Mouse (Mus musculus) limb, embryonic 12.5 days (tissue): ENCODE data around the gene Gm3486. TPM values are rescaled to one million over a fixed set of nuclear protein-coding genes. Genes with fewer than 3 reads are reported as not detected.
"Not testable (repeated sequence)": the region's sequence is repeated elsewhere in the genome, so short reads cannot be mapped to it uniquely, and the experiment has no call there.

ENCODE experiments used
- ATAC-seq: fragments of 200-750 bp; cut with Nextera tagmentation; 2 replicates; pipeline ENCODE4 v1.8.0; 2017; ENCODE audit warnings: low read depth, moderate TSS enrichment; ENCODE audit not compliant: insufficient number of reproducible peaks, insufficient read depth, low FRiP score, low TSS enrichment
- H3K27ac ChIP-seq: fragments of 300-500 bp; sonication (generic); 2 replicates; pipeline ENCODE4 v1.5.1; 2016; ENCODE audit warnings: mild to moderate bottlenecking, moderate library complexity
- H3K27me3 ChIP-seq: fragments of 300-500 bp; sonication (generic); 2 replicates; pipeline ENCODE4 v1.6.1; 2016; ENCODE audit warnings: mild to moderate bottlenecking, moderate library complexity
- H3K36me3 ChIP-seq: fragments of 300-500 bp; sonication (generic); 2 replicates; pipeline ENCODE4 v1.6.1; 2016; ENCODE audit warnings: mild to moderate bottlenecking, moderate library complexity
- H3K4me1 ChIP-seq: fragments of 300-500 bp; sonication (generic); replicated peaks from 2 replicates; pipeline ENCODE4 v1.6.1; 2016
- H3K4me2 ChIP-seq: fragments of 300-500 bp; sonication (generic); 2 replicates; pipeline ENCODE4 v1.6.1; 2016; ENCODE audit warnings: mild to moderate bottlenecking, moderate library complexity
- H3K4me3 ChIP-seq: fragments of 300-500 bp; sonication (generic); replicated peaks from 2 replicates; pipeline ENCODE4 v1.5.1; 2016; ENCODE audit warnings: mild to moderate bottlenecking
- H3K9ac ChIP-seq: fragments of 300-500 bp; sonication (generic); replicated peaks from 2 replicates; pipeline ENCODE4 v1.6.1; 2016; ENCODE audit warnings: mild to moderate bottlenecking, moderate library complexity
- H3K9me3 ChIP-seq: fragments of 300-500 bp; sonication (generic); 2 replicates; pipeline ENCODE4 v1.6.1; 2016; ENCODE audit warnings: mild to moderate bottlenecking, moderate library complexity
- WGBS: fragments of 180-500 bp; shearing (Covaris S2); methylation state at CpG from one replicate; pipeline ENCODE4 v1.1.7; 2016; 5-methylcytosine and 5-hydroxymethylcytosine counted together
- polyA plus RNA-seq: library from polyadenylated mRNA; unstranded; fragments of >200 nt; fragmentation: Nextera tagmentation; extraction: Ambion mirVana; gene quantifications from 2 replicates; pipeline ENCODE4 v1.2.1, GENCODE M21; 2016

Gm3486 gene
- not detected in 2 replicates for polyA plus RNA-seq

- H3K4me3 ChIP-seq, H3K9me3 ChIP-seq, H3K27me3 ChIP-seq, H3K9ac ChIP-seq, H3K4me2 ChIP-seq, ATAC-seq, H3K27ac ChIP-seq, H3K36me3 ChIP-seq, H3K4me1 ChIP-seq: not testable (repeated sequence)
These were observed at the start of gene Gm3486 for GRCm38 (mm10) chr14:41489385-41489784. TSS of gene Gm3486 (minus strand) at chr14:41489485.

GRCm38 (mm10) chr14:41524695-41525094 is 35.4 kb upstream of the Gm3486 start:
- H3K27me3 ChIP-seq, H3K9ac ChIP-seq, H3K4me2 ChIP-seq, H3K36me3 ChIP-seq, H3K27ac ChIP-seq, H3K9me3 ChIP-seq, ATAC-seq, H3K4me1 ChIP-seq, H3K4me3 ChIP-seq: not testable (repeated sequence)
- WGBS: 87% methylated on average over 1 of the region's 1 CpGs

GRCm38 (mm10) chr14:41520683-41521082 is 31.4 kb upstream of the Gm3486 start:
- not testable (repeated sequence) for ATAC-seq, H3K4me3 ChIP-seq, H3K9me3 ChIP-seq, H3K4me2 ChIP-seq, H3K27ac ChIP-seq, H3K27me3 ChIP-seq, H3K4me1 ChIP-seq, H3K36me3 ChIP-seq, H3K9ac ChIP-seq
- WGBS: 72% methylated on average over 5 of the region's 5 CpGs

- not testable (repeated sequence) for H3K4me1 ChIP-seq, H3K27ac ChIP-seq, ATAC-seq, H3K27me3 ChIP-seq, H3K4me2 ChIP-seq, H3K9ac ChIP-seq, H3K9me3 ChIP-seq, H3K36me3 ChIP-seq, H3K4me3 ChIP-seq
- WGBS: no CpG with 5 or more reads among the region's 2 CpGs
These were observed 35.9 kb downstream of the Gm3486 start, which contains the start of gene Gm7954 for GRCm38 (mm10) chr14:41453418-41453817. TSS of gene Gm7954 (minus strand) at chr14:41453518.

Other genes starting within 250 kb of the Gm3486 start
- gene Gm2832, start 210.7 kb downstream of the Gm3486 start, polyA plus RNA-seq: not detected in 2 replicates
- not detected in 2 replicates for gene Gm5798, start 140.9 kb downstream of the Gm3486 start, polyA plus RNA-seq
- gene Gm7945, start 103.1 kb downstream of the Gm3486 start, polyA plus RNA-seq: not detected in 2 replicates
- gene Gm6482, start 81.2 kb downstream of the Gm3486 start, polyA plus RNA-seq: not detected in 2 replicates
- not detected in 2 replicates for gene Gm7954, start 36.0 kb downstream of the Gm3486 start, polyA plus RNA-seq
- gene Gm7970, start 66.1 kb upstream of the Gm3486 start, polyA plus RNA-seq: not detected in 2 replicates
- not detected in 2 replicates for gene 1700049E17Rik2, start 83.7 kb upstream of the Gm3486 start, polyA plus RNA-seq
- gene Gm3072, start 135.1 kb upstream of the Gm3486 start, polyA plus RNA-seq: not detected in 2 replicates
- gene Gm3676, start 157.0 kb upstream of the Gm3486 start, polyA plus RNA-seq: not detected in 2 replicates
- gene Gm8068, start 212.4 kb upstream of the Gm3486 start, polyA plus RNA-seq: not detected in 2 replicates